Mouse (Mus musculus) layer of hippocampus, adult 9-10 months (tissue): ENCODE measurements around the gene Smcr8.

Source experiments
- DNase-seq: peaks from one replicate; pipeline ENCODE4 v3.0.0; 2022; ENCODE audit warnings: low spot score

Smcr8 gene

GRCm38 (mm10) chr11:60776829-60777740, at the start of gene Smcr8, which contains the start of gene Top3a:
Smcr8 (plus strand) TSS chr11:60777524.
Top3a (minus strand) TSS chr11:60777365.
- DNase-seq = peak; percentile 90

- peak; percentile 79 for DNase-seq
Measured at GRCm38 (mm10) chr11:60728260-60728761, 49.0 kb upstream of the Smcr8 start, which contains the start of gene Mief2. Mief2 (plus strand) TSS chr11:60728398.

GRCm38 (mm10) chr11:60729217-60729641, 48.1 kb upstream of the Smcr8 start:
- DNase-seq = no peak

GRCm38 (mm10) chr11:60730169-60730568, 47.2 kb upstream of the Smcr8 start:
- DNase-seq = no peak

- no peak for DNase-seq
Measured at GRCm38 (mm10) chr11:60731251-60731650, 46.1 kb upstream of the Smcr8 start.

GRCm38 (mm10) chr11:60734206-60734605, 43.1 kb upstream of the Smcr8 start:
- DNase-seq = no peak

- DNase-seq = no peak
Measured at GRCm38 (mm10) chr11:60735191-60735590, 42.1 kb upstream of the Smcr8 start.

- no peak for DNase-seq
Measured at GRCm38 (mm10) chr11:60736491-60736890, 40.8 kb upstream of the Smcr8 start.

GRCm38 (mm10) chr11:60737450-60737849, 39.9 kb upstream of the Smcr8 start:
- no peak for DNase-seq

GRCm38 (mm10) chr11:60740321-60740720, 37.0 kb upstream of the Smcr8 start:
- no peak for DNase-seq

GRCm38 (mm10) chr11:60755570-60755969, 21.8 kb upstream of the Smcr8 start:
- DNase-seq = no peak

- no peak for DNase-seq
Measured at GRCm38 (mm10) chr11:60761681-60762080, 15.6 kb upstream of the Smcr8 start.

- DNase-seq = no peak
Measured at GRCm38 (mm10) chr11:60766969-60767368, 10.4 kb upstream of the Smcr8 start.

GRCm38 (mm10) chr11:60769322-60769721, 8.0 kb upstream of the Smcr8 start:
- DNase-seq = no peak

- no peak for DNase-seq
Measured at GRCm38 (mm10) chr11:60770776-60771175, 6.5 kb upstream of the Smcr8 start.

- no peak for DNase-seq
Measured at GRCm38 (mm10) chr11:60772161-60772560, 5.2 kb upstream of the Smcr8 start.

- no peak for DNase-seq
Measured at GRCm38 (mm10) chr11:60774158-60774689, 3.1 kb upstream of the Smcr8 start.

GRCm38 (mm10) chr11:60774841-60775240, 2.5 kb upstream of the Smcr8 start:
- DNase-seq = no peak

- no peak for DNase-seq
Measured at GRCm38 (mm10) chr11:60775578-60775977, 1.7 kb upstream of the Smcr8 start.

- no peak for DNase-seq
Measured at GRCm38 (mm10) chr11:60776107-60776828, 1.1 kb upstream of the Smcr8 start.

GRCm38 (mm10) chr11:60777801-60778370, 562 bp downstream of the Smcr8 start:
- DNase-seq = no peak

GRCm38 (mm10) chr11:60779673-60780189, 2.4 kb downstream of the Smcr8 start:
- DNase-seq = no peak
